Mouse (Mus musculus): ENCODE measurements around the gene Rab1b. TPM values are rescaled to one million over a fixed set of nuclear protein-coding genes. Genes with fewer than 3 reads are reported as not detected.

The Rab1b gene
- polyA plus RNA-seq, 1 experiment: 31.8 TPM

DNA sequence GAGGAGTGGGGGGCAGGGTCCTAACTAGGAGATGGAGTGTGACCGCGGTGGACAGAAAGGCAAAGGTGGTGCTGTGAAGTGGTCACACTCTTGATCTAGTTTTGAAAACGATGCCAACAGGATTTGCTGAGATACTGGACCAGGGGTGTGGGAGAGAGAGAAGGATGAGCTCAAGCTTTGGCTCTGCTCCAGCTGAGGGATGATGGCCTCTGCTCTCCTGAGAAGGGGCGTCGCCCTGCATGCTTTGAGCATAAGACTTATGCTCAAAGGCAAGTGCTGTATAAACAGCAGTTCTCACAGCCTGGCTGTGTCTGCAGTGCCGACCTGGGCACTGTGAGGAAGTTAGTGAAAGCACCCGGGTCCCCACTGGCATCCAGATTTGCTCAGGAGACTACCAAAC lies 41.8 kb downstream of the Rab1b start:
- H3K27ac ChIP-seq (ENCODE audit: control insufficient read depth, insufficient read depth, low read depth, low read length, poor library complexity): no peak overlapping the region
- no peak overlapping the region for H3K4me3 ChIP-seq (replicated peaks; ENCODE audit: control insufficient read depth, low read depth, low read length)
- peaks cover 1% of the 10 kb centered on the region; the same call in 1 of the 2 replicates for H3K4me1 ChIP-seq (ENCODE audit: control insufficient read depth, insufficient read depth, low read length)
- WGBS: 68% methylated on average over 7 of the region's 7 CpGs
- TF ChIP-seq CTCF (IDR thresholded peaks at IDR 0.05; ENCODE audit: control insufficient read depth, insufficient read depth, low read length) (no peak), POLR2A (IDR thresholded peaks at IDR 0.05; ENCODE audit: borderline replicate concordance, control insufficient read depth, low read depth, low read length) (no peak)

DNA sequence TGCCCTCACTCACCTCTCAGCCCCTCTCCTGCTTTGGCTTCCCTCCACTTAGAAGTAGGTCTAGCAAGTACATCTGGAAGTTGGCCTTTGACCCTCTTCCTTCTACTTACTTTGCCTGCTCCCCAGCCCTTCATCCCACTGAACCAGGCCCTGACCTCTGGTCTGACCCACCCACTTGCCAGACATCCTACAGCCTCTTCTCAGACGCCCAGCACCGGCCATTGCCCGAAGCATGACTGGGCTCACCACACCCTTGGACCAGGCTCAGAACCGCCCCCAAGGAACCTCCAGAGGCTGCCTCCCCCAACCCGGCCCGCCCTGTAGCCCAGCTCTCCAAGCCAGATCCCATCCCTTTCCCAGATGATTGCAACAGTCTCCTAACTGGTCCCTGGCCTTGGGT lies 44.4 kb downstream of the Rab1b start:
- 88% methylated on average over 6 of the region's 6 CpGs for WGBS
- Histone ChIP-seq H3K27ac (ENCODE audit: control insufficient read depth, insufficient read depth, low read depth, low read length, poor library complexity) (no peak overlapping the region), H3K4me1 (ENCODE audit: control insufficient read depth, insufficient read depth, low read length) (no peaks in the 10 kb centered on the region), H3K4me3 (replicated peaks; ENCODE audit: control insufficient read depth, low read depth, low read length) (no peak overlapping the region)
- TF ChIP-seq POLR2A (IDR thresholded peaks at IDR 0.05; ENCODE audit: borderline replicate concordance, control insufficient read depth, low read depth, low read length) (no peak), CTCF (IDR thresholded peaks at IDR 0.05; ENCODE audit: control insufficient read depth, insufficient read depth, low read length) (no peak)

DNA sequence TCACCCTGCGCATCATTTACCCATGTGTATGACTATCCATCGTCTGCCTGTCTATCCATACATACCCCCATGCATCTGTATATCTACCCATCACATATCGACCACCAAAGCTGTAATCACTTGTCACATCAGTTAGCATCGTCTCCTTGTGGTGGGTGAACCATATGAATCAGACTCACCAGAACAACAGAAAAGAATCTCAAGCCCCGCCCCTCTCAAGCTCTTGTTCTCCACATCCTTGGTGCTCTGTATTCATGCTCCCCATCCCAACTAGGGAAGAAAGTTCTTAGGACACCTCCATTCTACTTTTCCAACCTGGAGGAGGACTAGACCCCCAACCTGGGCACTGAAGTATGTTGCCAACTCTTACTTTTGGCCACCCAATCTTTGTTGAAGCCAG lies 44.8 kb downstream of the Rab1b start:
- WGBS: 74% methylated on average over 5 of the region's 5 CpGs
- Histone ChIP-seq H3K27ac (ENCODE audit: control insufficient read depth, insufficient read depth, low read depth, low read length, poor library complexity) (no peak overlapping the region), H3K4me1 (ENCODE audit: control insufficient read depth, insufficient read depth, low read length) (no peaks in the 10 kb centered on the region), H3K4me3 (replicated peaks; ENCODE audit: control insufficient read depth, low read depth, low read length) (no peak overlapping the region)
- TF ChIP-seq CTCF (IDR thresholded peaks at IDR 0.05; ENCODE audit: control insufficient read depth, insufficient read depth, low read length) (no peak), POLR2A (IDR thresholded peaks at IDR 0.05; ENCODE audit: borderline replicate concordance, control insufficient read depth, low read depth, low read length) (no peak)

DNA sequence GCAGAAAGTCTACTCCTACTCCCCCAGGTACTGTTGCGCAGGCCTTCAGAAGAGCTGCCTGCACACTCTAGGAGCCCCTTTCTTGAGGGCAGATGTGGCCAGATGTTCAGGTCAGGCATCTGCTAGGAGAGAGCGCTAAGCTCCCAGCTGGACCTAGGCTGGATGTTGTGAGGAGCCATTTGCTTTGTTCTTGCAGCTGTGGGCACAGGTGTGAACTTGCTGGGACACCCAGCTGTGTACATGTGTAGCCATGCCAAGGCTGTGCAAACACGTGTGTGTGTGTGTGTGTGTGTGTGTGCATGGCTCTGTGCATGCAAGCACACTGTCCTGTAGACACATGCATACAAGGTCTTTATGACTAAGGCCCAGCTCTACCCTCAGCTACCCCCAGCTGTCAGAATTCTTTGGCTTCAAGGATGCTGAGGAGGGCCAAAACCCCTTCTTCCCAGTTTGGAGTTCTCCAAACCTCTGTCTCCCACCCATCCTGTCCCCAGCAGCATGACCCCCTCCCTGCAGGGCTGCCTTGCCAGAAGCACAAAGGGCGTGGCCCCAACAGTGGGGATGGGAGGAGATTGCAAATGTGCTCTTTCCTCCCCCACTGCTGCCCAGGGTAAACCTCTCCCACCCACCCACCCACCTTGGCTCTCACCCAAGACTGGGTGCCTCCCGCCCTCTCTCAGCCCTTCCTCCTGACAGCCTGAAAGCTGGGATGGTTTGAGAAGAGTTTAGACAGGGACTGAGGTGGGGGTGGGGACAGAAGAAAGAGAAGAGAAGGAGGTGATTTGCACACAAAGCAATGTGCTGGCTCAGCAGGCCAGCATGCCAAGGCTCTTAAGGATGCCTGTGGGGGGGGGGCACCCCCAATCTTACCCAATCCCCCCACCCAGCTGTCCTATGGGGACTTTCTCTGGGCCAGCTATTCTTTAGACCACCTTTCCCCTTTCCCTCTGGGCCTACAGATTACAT lies 46.2 kb downstream of the Rab1b start:
- 67% methylated on average over 5 of the region's 5 CpGs for WGBS
- TF ChIP-seq CTCF (IDR thresholded peaks at IDR 0.05; ENCODE audit: control insufficient read depth, insufficient read depth, low read length) (no peak), POLR2A (IDR thresholded peaks at IDR 0.05; ENCODE audit: borderline replicate concordance, control insufficient read depth, low read depth, low read length) (no peak)
- Histone ChIP-seq H3K27ac (ENCODE audit: control insufficient read depth, insufficient read depth, low read depth, low read length, poor library complexity) (no peak overlapping the region), H3K4me3 (replicated peaks; ENCODE audit: control insufficient read depth, low read depth, low read length) (no peak overlapping the region), H3K4me1 (ENCODE audit: control insufficient read depth, insufficient read depth, low read length) (no peaks in the 10 kb centered on the region)

DNA sequence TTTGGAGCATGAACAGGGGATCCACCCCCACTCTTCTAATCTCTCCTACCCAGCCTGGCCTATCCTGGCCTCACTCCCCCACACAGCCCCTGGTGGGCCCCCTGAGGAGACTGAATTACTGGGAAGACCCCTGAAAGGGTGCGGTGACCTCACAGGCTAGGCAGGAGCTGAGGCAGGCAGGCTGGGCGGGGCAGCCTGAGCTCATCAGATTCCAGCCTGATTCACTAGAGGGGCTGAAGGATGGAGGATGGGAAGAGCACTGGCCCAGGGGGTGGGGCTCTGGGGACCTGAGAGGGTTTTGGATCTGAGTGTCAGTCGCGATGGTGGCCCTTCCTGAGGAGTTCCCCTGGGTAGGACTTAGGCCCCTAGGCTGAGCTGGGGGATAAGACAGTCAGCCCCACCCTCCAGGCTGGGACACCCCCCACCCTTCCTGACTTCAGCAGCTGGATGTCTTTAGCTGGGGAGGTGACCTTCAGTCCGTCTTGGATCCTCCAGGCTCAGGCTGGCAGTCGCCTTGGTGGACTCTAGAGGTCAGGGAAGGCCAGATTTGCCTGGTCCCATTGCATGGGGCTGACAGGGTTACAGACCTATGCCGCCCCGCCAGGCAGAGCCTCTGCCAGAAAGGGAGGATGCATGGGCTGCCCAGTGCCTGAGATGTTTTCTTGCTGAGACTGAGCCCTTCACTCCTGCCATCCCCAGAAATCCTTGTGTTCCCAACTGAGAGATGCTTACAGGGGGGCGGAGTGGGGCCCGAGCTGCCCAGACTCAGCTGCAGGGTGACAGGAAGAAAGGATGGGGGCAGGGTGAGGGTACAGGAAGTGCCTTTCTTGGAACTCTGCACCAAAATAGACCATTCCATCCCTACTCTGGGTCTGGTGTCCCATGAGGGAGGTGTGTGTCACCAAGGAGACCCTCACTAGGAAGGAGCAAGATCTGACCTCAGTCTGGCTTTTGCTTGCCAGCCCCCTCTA lies 47.8 kb downstream of the Rab1b start:
- TF ChIP-seq CTCF (IDR thresholded peaks at IDR 0.05; ENCODE audit: control insufficient read depth, insufficient read depth, low read length) (no peak), POLR2A (IDR thresholded peaks at IDR 0.05; ENCODE audit: borderline replicate concordance, control insufficient read depth, low read depth, low read length) (no peak)
- Histone ChIP-seq H3K4me1 (ENCODE audit: control insufficient read depth, insufficient read depth, low read length) (no peaks in the 10 kb centered on the region), H3K4me3 (replicated peaks; ENCODE audit: control insufficient read depth, low read depth, low read length) (no peak overlapping the region), H3K27ac (ENCODE audit: control insufficient read depth, insufficient read depth, low read depth, low read length, poor library complexity) (no peak overlapping the region)
- 49% methylated on average over 10 of the region's 10 CpGs for WGBS

DNA sequence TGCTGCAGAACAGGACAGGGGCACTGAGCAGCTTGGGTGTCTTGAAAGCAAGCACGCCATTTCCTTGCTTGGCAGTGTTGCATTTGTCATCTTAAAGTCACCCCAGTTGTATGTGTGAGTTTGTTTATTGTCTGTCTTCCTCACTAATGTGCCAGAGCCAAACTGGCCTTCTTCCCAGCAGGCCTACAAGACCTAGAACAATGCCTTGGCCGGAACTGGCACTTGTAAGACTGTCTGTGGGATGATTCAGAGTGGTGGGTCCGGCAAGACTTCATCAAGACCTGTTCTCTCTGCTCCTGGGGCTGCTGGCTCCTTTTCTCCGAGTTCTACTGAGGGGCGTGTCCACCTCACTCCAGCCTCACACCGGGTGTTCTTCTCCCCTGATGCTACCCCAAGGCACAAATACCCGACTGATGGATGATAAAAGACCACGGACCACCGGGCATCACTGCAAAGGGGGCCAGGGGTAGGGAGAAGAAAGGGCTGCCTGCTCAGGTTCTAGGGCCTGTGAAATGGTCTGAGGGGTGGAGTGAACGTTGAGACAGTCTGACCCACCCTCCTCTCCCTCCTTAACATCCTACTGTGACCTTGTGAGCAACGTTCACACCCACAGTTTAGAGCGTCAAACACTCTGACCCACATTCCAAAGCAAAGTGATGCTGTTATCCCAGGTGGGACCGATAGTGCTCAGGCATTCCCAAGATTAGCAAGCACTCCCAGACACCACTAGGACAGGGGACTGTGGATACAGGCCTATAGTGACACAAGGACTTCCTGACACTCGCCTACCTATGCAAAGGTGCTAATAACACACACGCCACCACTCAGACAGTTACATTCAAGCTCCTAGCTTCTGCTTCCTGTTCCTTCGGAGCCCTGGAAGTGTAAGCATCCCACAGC lies 48.7 kb downstream of the Rab1b start:
- whole genome bisulfite sequencing: 67% methylated on average over 16 of the region's 16 CpGs

DNA sequence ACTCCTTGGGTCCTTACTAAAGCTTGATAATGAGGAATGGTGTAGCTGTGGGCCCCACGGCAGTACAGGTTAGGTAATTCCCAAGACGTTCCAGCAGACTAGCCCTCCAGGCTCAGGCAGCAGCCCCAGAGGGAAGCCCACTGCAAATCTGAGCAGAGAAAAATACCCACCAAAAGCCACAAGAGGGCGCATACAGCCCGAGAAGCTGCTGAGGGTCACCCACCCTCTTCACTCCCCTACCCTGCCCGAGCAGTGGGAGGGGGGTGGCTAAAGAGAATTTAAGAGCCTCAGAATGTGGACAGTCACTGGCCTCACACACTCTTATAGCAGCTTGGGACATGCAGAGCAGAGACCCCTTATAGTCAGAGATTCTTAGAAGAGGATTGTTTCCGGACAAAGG lies 50.6 kb downstream of the Rab1b start:
- no peak overlapping the region for H3K4me3 ChIP-seq (replicated peaks; ENCODE audit: control insufficient read depth, low read depth, low read length)
- 15% methylated on average over 6 of the region's 6 CpGs for WGBS
- H3K4me1 ChIP-seq (ENCODE audit: control insufficient read depth, insufficient read depth, low read length): no peaks in the 10 kb centered on the region
- H3K27ac ChIP-seq (ENCODE audit: control insufficient read depth, insufficient read depth, low read depth, low read length, poor library complexity): no peak overlapping the region
- TF ChIP-seq CTCF (IDR thresholded peaks at IDR 0.05; ENCODE audit: control insufficient read depth, insufficient read depth, low read length): peak; percentile 48
- TF ChIP-seq POLR2A (IDR thresholded peaks at IDR 0.05; ENCODE audit: borderline replicate concordance, control insufficient read depth, low read depth, low read length): no peak

More for the DNA sequence above, 48.7 kb downstream of the Rab1b start:
- no peak overlapping the region for H3K27ac ChIP-seq (ENCODE audit: control insufficient read depth, insufficient read depth, low read depth, low read length, poor library complexity)
- TF ChIP-seq POLR2A (IDR thresholded peaks at IDR 0.05; ENCODE audit: borderline replicate concordance, control insufficient read depth, low read depth, low read length) (no peak), CTCF (IDR thresholded peaks at IDR 0.05; ENCODE audit: control insufficient read depth, insufficient read depth, low read length) (no peak)
- no peaks in the 10 kb centered on the region for H3K4me1 ChIP-seq (ENCODE audit: control insufficient read depth, insufficient read depth, low read length)
- no peak overlapping the region for H3K4me3 ChIP-seq (replicated peaks; ENCODE audit: control insufficient read depth, low read depth, low read length)
